Mouse (Mus musculus) heart, adult 9 months (tissue): ENCODE measurements at regions not wholly inside any gene's neighbourhood (a gene's known extent, or its start where the extent isn't known, plus 50 kb on each side); places are given as distances from the start of the nearest gene placed in this dataset.

Experiments
- DNase-seq, 2 experiments: peaks; one replicate each; pipeline ENCODE4 v3.0.0; 2022; ENCODE audit warnings: low spot score in 2 of 2

GRCm38 (mm10) chr15:59207976-59208375, 318.9 kb downstream of the Gm49356 start:
- DNase-seq, result no peak

GRCm38 (mm10) chr15:59212362-59212761, 323.3 kb downstream of the Gm49356 start:
- DNase-seq, result no peak

- no peak for DNase-seq
Measured at GRCm38 (mm10) chr15:59214096-59214495, 325.0 kb downstream of the Gm49356 start.

- no peak for DNase-seq
Measured at GRCm38 (mm10) chr15:59215239-59215638, 326.1 kb downstream of the Gm49356 start.

GRCm38 (mm10) chr15:59217481-59217880, 328.4 kb downstream of the Gm49356 start:
- no peak for DNase-seq

GRCm38 (mm10) chr15:59218916-59219315, 329.8 kb downstream of the Gm49356 start:
- no peak for DNase-seq

GRCm38 (mm10) chr15:59225637-59226036, 336.5 kb downstream of the Gm49356 start:
- no peak for DNase-seq

- no peak for DNase-seq
Measured at GRCm38 (mm10) chr15:59227293-59227692, 338.2 kb downstream of the Gm49356 start.

- DNase-seq, result no peak
Measured at GRCm38 (mm10) chr15:59230536-59230935, 341.4 kb downstream of the Gm49356 start.

GRCm38 (mm10) chr15:59231703-59232102, 342.6 kb downstream of the Gm49356 start:
- no peak for DNase-seq

- no peak for DNase-seq
Measured at GRCm38 (mm10) chr15:59232290-59232689, 343.2 kb downstream of the Gm49356 start.

GRCm38 (mm10) chr15:59237446-59238161, 348.5 kb downstream of the Gm49356 start:
- DNase-seq, result no peak

GRCm38 (mm10) chr15:59241752-59242151, 352.7 kb downstream of the Gm49356 start:
- DNase-seq, result no peak

- DNase-seq, result peak; percentile 62 to 78
Measured at GRCm38 (mm10) chr15:59245927-59246649, 357.0 kb downstream of the Gm49356 start.

GRCm38 (mm10) chr15:59248477-59249260, 359.6 kb downstream of the Gm49356 start:
- peak; percentile 47 to 64 for DNase-seq

GRCm38 (mm10) chr15:59261380-59261779, 372.3 kb downstream of the Gm49356 start:
- DNase-seq, result no peak

- DNase-seq, result no peak
Measured at GRCm38 (mm10) chr15:59262380-59262779, 373.3 kb downstream of the Gm49356 start.

GRCm38 (mm10) chr15:59263433-59264328, 374.6 kb downstream of the Gm49356 start:
- DNase-seq, result peak; percentile 69 to 76
